Mouse (Mus musculus) kidney, postnatal 0 days (tissue): Measurements from ENCODE around the gene Hcfc1. TPM values are rescaled to one million over a fixed set of nuclear protein-coding genes. Genes with fewer than 3 reads are reported as not detected.
A peak's percentile ranks its signal among the peaks of the same experiment; 100 is the strongest.

Source experiments
- ATAC-seq: fragments of 200-750 bp; cut with Nextera tagmentation; replicated peaks from 2 replicates; pipeline ENCODE4 v1.8.0; 2017; ENCODE audit warnings: low read depth, moderate number of reproducible peaks, moderate TSS enrichment, moderate library complexity; ENCODE audit not compliant: low FRiP score
- DNase-seq: peaks from one replicate; pipeline ENCODE4 v3.0.0-alpha.2; 2016; ENCODE audit warnings: low spot score
- H3K27ac ChIP-seq: fragments of 300-500 bp; sonication (generic); 2 replicates; pipeline ENCODE4 v1.5.1; 2014; ENCODE audit warnings: mild to moderate bottlenecking
- H3K27me3 ChIP-seq: fragments of 300-500 bp; sonication (generic); 2 replicates; pipeline ENCODE4 v1.6.1; 2014; ENCODE audit warnings: low read length, mixed read lengths; ENCODE audit not compliant: insufficient read depth
- H3K36me3 ChIP-seq: fragments of 300-500 bp; sonication (generic); 2 replicates; pipeline ENCODE4 v1.6.1; 2014; ENCODE audit warnings: low read length, mixed read lengths; ENCODE audit not compliant: insufficient read depth
- H3K4me1 ChIP-seq: fragments of 300-500 bp; sonication (generic); replicated peaks from 2 replicates; pipeline ENCODE4 v1.6.1; 2014; ENCODE audit warnings: antibody characterized with exemption, low read length, mixed read lengths; ENCODE audit not compliant: insufficient read depth
- H3K4me2 ChIP-seq: fragments of 300-500 bp; sonication (generic); 2 replicates; pipeline ENCODE4 v1.6.1; 2014; ENCODE audit warnings: mild to moderate bottlenecking, low read length, moderate library complexity, mixed read lengths
- H3K4me3 ChIP-seq: fragments of 300-500 bp; sonication (generic); replicated peaks from 2 replicates; pipeline ENCODE4 v1.5.1; 2014; ENCODE audit warnings: low read depth, low read length
- H3K9ac ChIP-seq: fragments of 300-500 bp; sonication (generic); 2 replicates; pipeline ENCODE4 v1.6.1; 2014; ENCODE audit warnings: low read depth, low read length
- H3K9me3 ChIP-seq: fragments of 300-500 bp; sonication (generic); replicated peaks from 2 replicates; pipeline ENCODE4 v1.6.1; 2016; ENCODE audit warnings: low read length, inconsistent platforms, mixed read lengths
- CTCF ChIP-seq: IDR thresholded peaks from 2 replicates; pipeline ENCODE4 v1.5.1; 2016; ENCODE audit warnings: antibody characterized with exemption, low read depth, mild to moderate bottlenecking, moderate library complexity
- WGBS: fragments of 180-500 bp; shearing (Covaris S2); extraction: QIAGEN DNeasy Blood & Tissue Kit; methylation state at CpG from one replicate; pipeline ENCODE4 v1.1.7; 2014; 5-methylcytosine and 5-hydroxymethylcytosine counted together
- polyA plus RNA-seq: library from polyadenylated mRNA; unstranded; fragments of >200 nt; fragmentation: Nextera tagmentation; extraction: Ambion mirVana; gene quantifications from 2 replicates; pipeline ENCODE4 v1.2.1, GENCODE M21; 2015

The Hcfc1 gene
- polyA plus RNA-seq, 1 experiment from 2014 or later: 32.1 TPM

DNA sequence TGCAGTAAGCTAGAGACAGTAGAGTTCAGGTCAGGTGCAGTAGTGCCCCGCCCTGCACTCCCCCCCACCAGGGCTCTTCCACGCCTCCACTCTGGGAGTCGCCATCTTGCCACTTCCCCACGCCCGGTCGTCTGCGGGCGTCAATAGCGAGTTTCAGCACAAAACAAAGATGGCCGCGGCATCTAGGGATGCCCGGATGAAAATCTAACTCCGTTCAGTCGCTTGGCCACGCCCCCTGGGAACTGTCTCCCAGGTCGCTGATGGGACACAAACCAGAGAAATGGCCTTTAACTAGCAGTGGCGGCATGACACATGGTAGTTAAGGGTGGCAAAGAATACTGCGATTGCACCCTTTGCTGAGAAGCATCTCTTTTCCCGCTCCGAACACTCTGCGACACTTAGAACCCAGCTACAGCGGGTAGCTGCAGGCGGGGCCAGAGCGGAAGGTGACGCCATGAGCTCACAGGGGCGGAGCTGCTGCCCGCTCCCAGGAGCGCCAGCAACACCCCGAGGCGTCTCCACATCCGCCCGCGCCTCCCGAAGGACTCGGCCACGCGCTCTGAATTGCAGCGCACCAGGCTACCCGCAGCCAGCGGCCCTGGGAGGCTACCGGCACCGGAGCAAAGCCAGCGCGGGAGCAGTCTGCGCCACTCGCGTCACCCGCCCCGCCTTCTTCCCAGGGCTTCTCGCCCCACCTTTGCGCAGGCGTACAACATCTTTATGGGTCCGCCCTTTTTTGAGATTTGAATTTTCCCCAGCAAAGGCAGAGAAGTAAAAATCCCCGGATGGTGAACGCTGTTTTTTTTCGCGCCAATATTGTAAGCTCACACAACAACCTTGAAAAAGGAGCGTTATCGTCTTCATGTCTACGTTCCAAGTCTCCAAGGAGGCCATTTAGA, 1.3 kb upstream of the Hcfc1 start:
- H3K4me2 ChIP-seq: peak overlapping the region; percentile 63
- peak overlapping the region; percentile 97 for H3K27ac ChIP-seq
- TF ChIP-seq CTCF: no peak
- WGBS: 23% methylated on average over 60 of the region's 60 CpGs
- DNase-seq (peak; percentile 94), ATAC-seq (peak; percentile 88)
- peak overlapping the region; percentile 80 for H3K9ac ChIP-seq
- H3K4me3 ChIP-seq: peak overlapping the region; percentile 73
- H3K36me3 ChIP-seq: no peaks in the 10 kb centered on the region
- H3K9me3 ChIP-seq: no peaks in the 10 kb centered on the region
- no peaks in the 10 kb centered on the region for H3K27me3 ChIP-seq
- no peaks in the 10 kb centered on the region; the same call in 1 of the 2 replicates for H3K4me1 ChIP-seq

DNA sequence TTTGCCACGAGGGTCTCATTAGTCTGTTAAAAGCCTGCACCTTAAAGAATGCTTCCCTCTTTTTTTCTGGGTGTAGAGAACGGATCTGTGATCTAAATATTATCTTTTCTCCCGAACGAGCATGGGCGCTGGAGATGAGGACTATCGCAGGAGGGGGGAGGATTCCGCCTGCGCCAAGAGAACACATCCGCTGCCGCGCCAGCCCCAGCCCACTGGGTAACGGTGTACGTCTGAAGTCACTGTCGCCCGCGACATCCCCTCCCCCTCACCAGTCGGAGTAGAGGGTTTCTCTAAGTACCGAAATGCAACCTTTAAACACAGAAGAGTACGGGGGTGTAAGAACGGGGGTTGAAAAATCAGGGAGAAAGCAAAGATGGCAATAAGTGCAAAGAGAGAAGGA, 850 bp downstream of the Hcfc1 start:
- TF ChIP-seq CTCF: no peak
- no peaks in the 10 kb centered on the region for H3K36me3 ChIP-seq
- ATAC-seq: no peak
- H3K4me3 ChIP-seq: peak overlapping the region; percentile 73
- no peaks in the 10 kb centered on the region for H3K9me3 ChIP-seq
- WGBS: 24% methylated on average over 20 of the region's 20 CpGs
- peak overlapping the region; percentile 80 for H3K9ac ChIP-seq
- H3K27ac ChIP-seq: peak overlapping the region; percentile 97; the same call in 1 of the 2 replicates
- H3K27me3 ChIP-seq: no peaks in the 10 kb centered on the region
- DNase-seq: peak; percentile 24
- peak overlapping the region; percentile 63 for H3K4me2 ChIP-seq
- H3K4me1 ChIP-seq: no peaks in the 10 kb centered on the region; the same call in 1 of the 2 replicates

DNA sequence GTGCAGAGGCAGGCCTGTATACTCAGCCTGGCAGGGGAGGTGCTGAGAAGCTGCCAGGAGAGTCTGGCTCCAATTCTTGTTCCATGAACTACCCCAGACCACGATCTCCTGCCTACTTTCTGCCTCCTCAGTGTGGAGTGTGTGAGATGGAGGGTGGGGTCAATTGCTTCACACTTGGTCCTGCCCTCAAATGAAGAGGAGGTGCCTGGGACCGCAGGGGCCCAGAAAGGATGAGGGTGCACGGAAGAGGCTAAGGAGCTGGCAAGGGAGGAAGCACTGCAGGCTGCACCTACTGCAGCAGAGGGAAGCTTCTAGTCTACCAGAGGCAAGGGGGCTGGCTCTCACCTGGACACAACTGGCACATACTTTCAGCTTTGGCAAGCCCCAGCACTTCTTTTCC, 1.8 kb downstream of the Hcfc1 start:
- H3K4me2 ChIP-seq: peak overlapping the region; percentile 63

DNA sequence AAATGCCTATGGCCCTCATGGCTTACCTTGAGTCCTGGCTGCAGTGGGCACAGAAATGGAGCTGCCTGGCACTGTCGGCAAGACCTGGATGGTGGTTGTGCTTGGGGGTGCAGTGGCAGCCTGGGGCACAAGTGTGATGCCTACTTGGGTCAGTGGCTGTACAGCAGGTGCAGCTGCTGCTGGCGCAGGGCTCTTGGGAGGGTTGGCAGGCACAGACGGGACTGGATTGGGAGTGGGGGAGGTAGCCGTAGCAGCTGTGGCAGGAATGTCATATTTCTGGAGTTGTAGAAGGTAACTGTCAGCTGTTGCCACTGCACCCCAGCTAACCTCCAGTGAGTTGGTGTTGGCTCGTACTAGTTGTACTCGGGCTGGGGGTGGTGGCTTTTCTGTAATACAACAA, 11.2 kb downstream of the Hcfc1 start:
- Histone ChIP-seq H3K4me2 (no peak overlapping the region), H3K27ac (no peak overlapping the region), H3K36me3 (peaks cover 39% of the 10 kb centered on the region; the same call in 1 of the 2 replicates), H3K4me1 (no peaks in the 10 kb centered on the region), H3K27me3 (no peaks in the 10 kb centered on the region), H3K4me3 (no peak overlapping the region), H3K9ac (no peak overlapping the region), H3K9me3 (no peaks in the 10 kb centered on the region)
- DNase-seq (no peak), ATAC-seq (no peak)
- 88% methylated on average over 6 of the region's 6 CpGs for WGBS
- no peak for TF ChIP-seq CTCF

More for the DNA sequence above, 1.8 kb downstream of the Hcfc1 start:
- Histone ChIP-seq H3K9ac (peak overlapping the region; percentile 50; the same call in 1 of the 2 replicates), H3K36me3 (0 out of 2 replicates have a peak, but pooled peaks cover 2% of the 10 kb centered on the region), H3K27ac (no peak overlapping the region), H3K4me1 (no peaks in the 10 kb centered on the region; the same call in 1 of the 2 replicates), H3K27me3 (no peaks in the 10 kb centered on the region), H3K4me3 (peak overlapping the region; percentile 73), H3K9me3 (no peaks in the 10 kb centered on the region)
- DNase-seq: no peak
- WGBS: 36% methylated on average over 3 of the region's 3 CpGs
- no peak for TF ChIP-seq CTCF
- no peak for ATAC-seq

DNA sequence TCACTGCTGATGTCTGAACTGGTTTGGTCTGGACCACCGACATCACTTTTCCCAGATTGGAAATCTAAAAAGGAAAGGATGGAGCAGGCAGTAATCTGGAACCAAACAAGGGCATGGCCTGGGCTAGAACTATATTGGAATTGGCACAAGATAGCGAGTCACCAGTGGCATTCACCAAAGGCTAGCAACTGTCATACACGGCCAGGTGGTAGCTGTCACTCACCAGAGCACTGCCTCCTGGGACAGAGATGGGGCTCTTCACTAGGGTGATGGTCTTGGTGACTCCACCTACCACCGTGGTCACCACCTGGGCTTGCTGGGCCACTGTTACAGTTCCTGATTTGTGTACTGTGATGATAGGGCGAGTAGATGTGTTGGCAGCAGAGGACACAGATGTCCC, 13.6 kb downstream of the Hcfc1 start:
- no peak overlapping the region for H3K27ac ChIP-seq
- DNase-seq: no peak
- H3K4me3 ChIP-seq: no peak overlapping the region
- 87% methylated on average over 5 of the region's 5 CpGs for WGBS
- peaks cover 39% of the 10 kb centered on the region for H3K36me3 ChIP-seq
- TF ChIP-seq CTCF: no peak
- H3K4me1 ChIP-seq: no peaks in the 10 kb centered on the region
- no peak for ATAC-seq
- H3K4me2 ChIP-seq: no peak overlapping the region
- H3K9me3 ChIP-seq: no peaks in the 10 kb centered on the region
- H3K27me3 ChIP-seq: no peaks in the 10 kb centered on the region
- no peak overlapping the region for H3K9ac ChIP-seq

DNA sequence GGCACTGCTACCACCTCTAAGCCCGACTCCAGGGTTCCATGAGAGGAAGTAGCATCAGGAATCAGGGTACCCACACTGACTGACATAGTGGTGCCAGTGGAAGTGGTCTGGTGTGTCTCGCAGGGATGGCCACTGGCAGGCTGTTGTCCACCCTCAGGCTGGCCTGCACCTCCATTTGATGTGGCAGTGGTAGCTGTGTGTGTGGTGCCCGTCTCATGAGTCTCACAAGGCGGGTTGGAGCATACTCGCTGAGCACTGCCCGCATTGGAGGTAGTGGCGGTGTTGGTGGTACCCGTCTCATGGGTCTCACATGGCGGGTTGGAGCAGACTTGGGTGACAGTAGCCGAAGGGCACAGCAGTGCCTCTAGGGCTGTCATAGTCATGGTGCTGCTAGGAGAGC, 16.8 kb downstream of the Hcfc1 start:
- WGBS: 83% methylated on average over 10 of the region's 10 CpGs
- no peak overlapping the region for H3K4me2 ChIP-seq
- H3K4me3 ChIP-seq: no peak overlapping the region
- H3K4me1 ChIP-seq: no peaks in the 10 kb centered on the region
- DNase-seq (no peak), ATAC-seq (0 out of 2 replicates have a peak, but pooled peaks have one; percentile 29)
- H3K27me3 ChIP-seq: no peaks in the 10 kb centered on the region
- no peak for TF ChIP-seq CTCF
- no peak overlapping the region for H3K9ac ChIP-seq
- H3K9me3 ChIP-seq: no peaks in the 10 kb centered on the region
- H3K27ac ChIP-seq: no peak overlapping the region
- peaks cover 37% of the 10 kb centered on the region for H3K36me3 ChIP-seq
